Mouse (Mus musculus): ENCODE data around the gene Gpr180. TPM values are rescaled to one million over a fixed set of nuclear protein-coding genes. Genes with fewer than 3 reads are reported as not detected.

Gpr180 gene
- total RNA-seq, 2 experiments from 2014 or later = 31.5 to 32.2 TPM

- DNase-seq (ENCODE audit: low spot score in 2 of 2) = no peak
- intact Hi-C loops (cut with DNase I) = loop anchor here (2.0 kb wide), 1 partner anchor 40 kb away; no protein-coding TSS in a partner anchor
These were observed 57.4 kb downstream of the Gpr180 start for GRCm38 (mm10) chr14:118194219-118194914.

GRCm38 (mm10) chr14:118197063-118197462 is 60.1 kb downstream of the Gpr180 start:
- intact Hi-C loops (cut with DNase I) = loop anchor here (2.0 kb wide), 1 partner anchor 26 kb away; no protein-coding TSS in a partner anchor
- DNase-seq (ENCODE audit: low spot score in 2 of 2) = no peak

- intact Hi-C loops (cut with DNase I) = no loop called here
These were observed 63.8 kb downstream of the Gpr180 start for GRCm38 (mm10) chr14:118200731-118201130.

GRCm38 (mm10) chr14:118202006-118202405 is 65.0 kb downstream of the Gpr180 start:
- intact Hi-C loops (cut with DNase I) = no loop called here
- no peak for DNase-seq (ENCODE audit: low spot score in 2 of 2)

More at GRCm38 (mm10) chr14:118200731-118201130, 63.8 kb downstream of the Gpr180 start:
- no peak for DNase-seq (ENCODE audit: low spot score in 2 of 2)

GRCm38 (mm10) chr14:118203031-118203430 is 66.1 kb downstream of the Gpr180 start:
- intact Hi-C loops (cut with DNase I) = no loop called here
- no peak for DNase-seq (ENCODE audit: low spot score in 2 of 2)

GRCm38 (mm10) chr14:118207347-118207746 is 70.4 kb downstream of the Gpr180 start:
- intact Hi-C loops (cut with DNase I) = no loop called here
- no peak for DNase-seq (ENCODE audit: low spot score in 2 of 2)

- peak; percentile 49 to 56 for DNase-seq (ENCODE audit: low spot score in 2 of 2)
- intact Hi-C loops (cut with DNase I) = loop anchor here (1.0 kb wide), 1 partner anchor 382 kb away; no protein-coding TSS in a partner anchor
These were observed 72.7 kb downstream of the Gpr180 start for GRCm38 (mm10) chr14:118209642-118210041.

GRCm38 (mm10) chr14:118212188-118212804 is 75.3 kb downstream of the Gpr180 start:
- intact Hi-C loops (cut with DNase I) = no loop called here
- DNase-seq (ENCODE audit: low spot score in 2 of 2) = no peak

Other genes with a start within 250 kb of the Gpr180 start
- gene Dct, start 84.9 kb upstream of the Gpr180 start, total RNA-seq (2021) = 1 to 10 TPM in 1 of 2 experiments, under 1 TPM in 1; 0.66 to 1.5 TPM
- gene Tgds, start 4.4 kb upstream of the Gpr180 start, total RNA-seq (2021) = 1 to 10 TPM; 6.6 to 9.4 TPM
- 10 to 100 TPM; 10.2 to 10.5 TPM for gene Sox21, start 99.9 kb downstream of the Gpr180 start, total RNA-seq (2021)
- not detected for gene Gm9376, start 129.8 kb downstream of the Gpr180 start, total RNA-seq (2021)